Mouse (Mus musculus): Measurements from ENCODE around the gene Gm1043. TPM values are rescaled to one million over a fixed set of nuclear protein-coding genes. Genes with fewer than 3 reads are reported as not detected.

Gene Gm1043
- 0.04 TPM in 2 replicates for polyA plus RNA-seq (2014; fragmentation: Nextera tagmentation; extraction: Ambion mirVana)

GRCm38 (mm10) chr5:37085241-37085640 is at the start of gene Gm1043:
Gm1043 (plus strand) TSS chr5:37085370.
- no peak for DNase-seq (ENCODE audit: low spot score, missing footprints)
- H3K36me3 ChIP-seq (ENCODE audit: control insufficient read depth, insufficient read depth, low read length), result no peaks in the 10 kb centered on the region

DNA sequence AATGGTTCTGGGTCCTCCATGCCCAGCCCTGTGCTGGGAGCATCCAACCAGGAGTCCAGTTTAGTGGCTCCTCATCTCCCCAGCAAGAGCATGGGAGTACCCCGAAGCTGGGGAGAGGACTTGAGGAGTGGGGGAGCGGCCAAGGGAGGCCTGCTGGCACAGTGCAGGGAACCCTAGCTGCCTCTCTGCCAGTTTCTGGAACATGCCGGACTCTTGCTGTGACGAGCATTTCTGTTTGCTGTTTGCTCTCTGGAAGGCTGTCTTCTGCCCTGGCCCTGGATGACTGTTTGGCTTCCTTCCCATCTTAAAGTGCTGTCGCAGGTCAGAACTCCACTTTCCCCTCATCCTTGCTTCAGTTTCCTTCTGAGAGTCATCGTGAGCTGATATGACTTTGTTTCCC is 49.3 kb upstream of the Gm1043 start:
- Histone ChIP-seq H3K9me3 (ENCODE audit: control insufficient read depth, low read length) (no peaks in the 10 kb centered on the region), H3K4me1 (ENCODE audit: control insufficient read depth, insufficient read depth, low read length) (no peaks in the 10 kb centered on the region), H3K36me3 (ENCODE audit: control insufficient read depth, insufficient read depth, low read length) (no peaks in the 10 kb centered on the region), H3K9ac (ENCODE audit: low read length) (no peak overlapping the region), H3K27ac (ENCODE audit: low read depth, low read length) (no peak overlapping the region), H3K4me3 (ENCODE audit: low read depth, low read length) (no peak overlapping the region), H3K4me2 (no peak overlapping the region), H3K27me3 (ENCODE audit: control insufficient read depth, insufficient read depth, low read length) (peaks cover 4% of the 10 kb centered on the region; the same call in 1 of the 2 replicates)
- WGBS, result 85% methylated on average over 6 of the region's 6 CpGs
- ATAC-seq (ENCODE audit: low FRiP score) (no peak), DNase-seq (ENCODE audit: low spot score, missing footprints) (no peak)

More at GRCm38 (mm10) chr5:37085241-37085640, at the start of gene Gm1043:
- Histone ChIP-seq H3K9ac (ENCODE audit: low read length) (no peak within 1 kb of the TSS), H3K4me2 (no peak within 1 kb of the TSS), H3K9me3 (ENCODE audit: control insufficient read depth, low read length) (no peaks in the 10 kb centered on the region), H3K27ac (ENCODE audit: low read depth, low read length) (no peak within 1 kb of the TSS), H3K27me3 (ENCODE audit: control insufficient read depth, insufficient read depth, low read length) (peaks cover 2% of the 10 kb centered on the region; the same call in 1 of the 2 replicates), H3K4me1 (ENCODE audit: control insufficient read depth, insufficient read depth, low read length) (peaks cover 6% of the 10 kb centered on the region), H3K4me3 (ENCODE audit: low read depth, low read length) (no peak within 1 kb of the TSS)
- 79% methylated on average over 16 of the region's 16 CpGs for WGBS
- no peak for ATAC-seq (ENCODE audit: low FRiP score)

DNA sequence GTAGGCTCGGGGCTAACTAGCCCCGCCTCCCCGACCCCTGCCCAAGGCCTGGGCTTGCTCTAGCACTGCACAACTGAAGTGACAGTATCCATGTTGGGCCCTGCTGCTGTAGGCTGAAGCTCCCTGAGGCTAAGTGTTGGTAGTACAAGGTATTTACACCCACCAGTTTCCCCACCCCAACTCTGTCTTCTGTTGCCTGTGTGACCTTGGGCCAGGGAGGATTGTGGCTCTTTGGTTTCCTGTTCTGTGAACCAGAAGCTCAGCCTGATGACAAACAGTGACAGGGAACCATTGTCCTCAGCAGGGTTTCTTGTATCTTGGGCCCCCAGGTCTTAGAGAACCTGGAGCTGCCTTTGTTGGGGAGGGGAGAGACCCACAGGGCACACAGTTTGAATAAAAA is 48.3 kb upstream of the Gm1043 start:
- WGBS, result 72% methylated on average over 3 of the region's 3 CpGs
- no peak for ATAC-seq (ENCODE audit: low FRiP score)
- Histone ChIP-seq H3K9me3 (ENCODE audit: control insufficient read depth, low read length) (no peaks in the 10 kb centered on the region), H3K4me3 (ENCODE audit: low read depth, low read length) (no peak overlapping the region), H3K27ac (ENCODE audit: low read depth, low read length) (no peak overlapping the region), H3K36me3 (ENCODE audit: control insufficient read depth, insufficient read depth, low read length) (no peaks in the 10 kb centered on the region), H3K4me2 (no peak overlapping the region), H3K9ac (ENCODE audit: low read length) (no peak overlapping the region), H3K27me3 (ENCODE audit: control insufficient read depth, insufficient read depth, low read length) (no peaks in the 10 kb centered on the region), H3K4me1 (ENCODE audit: control insufficient read depth, insufficient read depth, low read length) (no peaks in the 10 kb centered on the region)
- no peak for DNase-seq (ENCODE audit: low spot score, missing footprints)

GRCm38 (mm10) chr5:37039908-37040307 is 45.3 kb upstream of the Gm1043 start:
- Histone ChIP-seq H3K9ac (ENCODE audit: low read length) (no peak overlapping the region), H3K27ac (ENCODE audit: low read depth, low read length) (no peak overlapping the region), H3K4me2 (no peak overlapping the region), H3K9me3 (ENCODE audit: control insufficient read depth, low read length) (no peaks in the 10 kb centered on the region), H3K4me1 (ENCODE audit: control insufficient read depth, insufficient read depth, low read length) (no peaks in the 10 kb centered on the region), H3K4me3 (ENCODE audit: low read depth, low read length) (no peak overlapping the region), H3K27me3 (ENCODE audit: control insufficient read depth, insufficient read depth, low read length) (no peaks in the 10 kb centered on the region), H3K36me3 (ENCODE audit: control insufficient read depth, insufficient read depth, low read length) (no peaks in the 10 kb centered on the region)
- DNase-seq (ENCODE audit: low spot score, missing footprints) (no peak), ATAC-seq (ENCODE audit: low FRiP score) (no peak)
- 84% methylated on average over 6 of the region's 6 CpGs for WGBS

- H3K27me3 ChIP-seq (ENCODE audit: control insufficient read depth, insufficient read depth, low read length), result no peaks in the 10 kb centered on the region
- ATAC-seq (ENCODE audit: low FRiP score), result no peak
- H3K9ac ChIP-seq (ENCODE audit: low read length), result no peak overlapping the region
- no peaks in the 10 kb centered on the region for H3K9me3 ChIP-seq (ENCODE audit: control insufficient read depth, low read length)
- no peak overlapping the region for H3K27ac ChIP-seq (ENCODE audit: low read depth, low read length)
- DNase-seq (ENCODE audit: low spot score, missing footprints), result no peak
- peak overlapping the region; percentile 10; the same call in 1 of the 2 replicates for H3K4me2 ChIP-seq
- no peak overlapping the region for H3K4me3 ChIP-seq (ENCODE audit: low read depth, low read length)
- H3K4me1 ChIP-seq (ENCODE audit: control insufficient read depth, insufficient read depth, low read length), result no peaks in the 10 kb centered on the region
- H3K36me3 ChIP-seq (ENCODE audit: control insufficient read depth, insufficient read depth, low read length), result no peaks in the 10 kb centered on the region
- 18% methylated on average over 9 of the region's 9 CpGs for WGBS
Measured at GRCm38 (mm10) chr5:37040711-37041110, 44.5 kb upstream of the Gm1043 start.

DNA sequence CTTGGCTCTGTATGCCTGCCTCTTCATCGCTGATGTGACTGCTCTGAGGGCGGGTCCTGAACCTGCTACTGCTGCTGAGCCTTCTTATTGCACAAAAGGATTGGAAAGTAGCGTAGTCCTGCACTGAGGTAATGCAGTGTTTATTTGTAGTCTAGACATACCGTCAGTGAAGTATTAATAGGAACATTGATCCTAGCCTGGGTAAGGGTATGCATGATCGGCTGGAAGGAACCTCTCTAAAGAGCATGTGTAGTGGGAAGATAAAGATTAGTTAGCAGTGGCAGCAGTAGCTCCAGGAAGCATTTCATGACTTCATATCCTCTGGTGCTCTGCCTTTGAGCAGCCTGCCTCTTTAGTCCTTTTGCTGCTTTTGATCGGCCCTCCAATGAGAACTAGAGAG is 43.5 kb upstream of the Gm1043 start:
- no peaks in the 10 kb centered on the region for H3K9me3 ChIP-seq (ENCODE audit: control insufficient read depth, low read length)
- ATAC-seq (ENCODE audit: low FRiP score) (no peak), DNase-seq (ENCODE audit: low spot score, missing footprints) (no peak)
- H3K9ac ChIP-seq (ENCODE audit: low read length), result no peak overlapping the region
- H3K4me1 ChIP-seq (ENCODE audit: control insufficient read depth, insufficient read depth, low read length), result no peaks in the 10 kb centered on the region
- no peaks in the 10 kb centered on the region for H3K36me3 ChIP-seq (ENCODE audit: control insufficient read depth, insufficient read depth, low read length)
- 57% methylated on average over 6 of the region's 6 CpGs for WGBS
- H3K27me3 ChIP-seq (ENCODE audit: control insufficient read depth, insufficient read depth, low read length), result no peaks in the 10 kb centered on the region
- no peak overlapping the region for H3K4me2 ChIP-seq
- no peak overlapping the region for H3K27ac ChIP-seq (ENCODE audit: low read depth, low read length)
- no peak overlapping the region for H3K4me3 ChIP-seq (ENCODE audit: low read depth, low read length)

DNA sequence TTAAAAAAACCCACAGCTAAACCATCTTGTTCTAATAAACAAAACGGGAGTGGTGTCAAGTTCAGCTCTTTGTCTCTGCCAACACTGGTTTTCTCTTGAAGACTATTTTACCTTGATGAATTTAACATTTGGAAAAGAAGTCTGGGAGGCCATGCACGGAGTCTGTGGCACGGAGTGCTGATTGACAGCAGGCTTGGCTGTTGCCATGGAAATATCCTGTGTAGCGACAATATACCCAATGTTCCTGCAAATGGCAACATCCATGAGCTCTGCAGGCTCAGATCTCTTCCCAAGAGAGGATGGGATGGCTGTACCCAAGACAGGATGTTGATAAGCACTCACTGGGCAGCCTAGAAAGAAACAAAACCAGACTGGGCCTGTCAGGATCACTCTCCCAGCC is 42.2 kb upstream of the Gm1043 start:
- H3K9me3 ChIP-seq (ENCODE audit: control insufficient read depth, low read length), result no peaks in the 10 kb centered on the region
- no peaks in the 10 kb centered on the region for H3K4me1 ChIP-seq (ENCODE audit: control insufficient read depth, insufficient read depth, low read length)
- DNase-seq (ENCODE audit: low spot score, missing footprints) (no peak), ATAC-seq (ENCODE audit: low FRiP score) (no peak)
- no peak overlapping the region for H3K9ac ChIP-seq (ENCODE audit: low read length)
- no peaks in the 10 kb centered on the region for H3K36me3 ChIP-seq (ENCODE audit: control insufficient read depth, insufficient read depth, low read length)
- H3K4me3 ChIP-seq (ENCODE audit: low read depth, low read length), result no peak overlapping the region
- 52% methylated on average over 4 of the region's 4 CpGs for WGBS
- H3K27me3 ChIP-seq (ENCODE audit: control insufficient read depth, insufficient read depth, low read length), result no peaks in the 10 kb centered on the region
- H3K4me2 ChIP-seq, result no peak overlapping the region
- no peak overlapping the region for H3K27ac ChIP-seq (ENCODE audit: low read depth, low read length)

DNA sequence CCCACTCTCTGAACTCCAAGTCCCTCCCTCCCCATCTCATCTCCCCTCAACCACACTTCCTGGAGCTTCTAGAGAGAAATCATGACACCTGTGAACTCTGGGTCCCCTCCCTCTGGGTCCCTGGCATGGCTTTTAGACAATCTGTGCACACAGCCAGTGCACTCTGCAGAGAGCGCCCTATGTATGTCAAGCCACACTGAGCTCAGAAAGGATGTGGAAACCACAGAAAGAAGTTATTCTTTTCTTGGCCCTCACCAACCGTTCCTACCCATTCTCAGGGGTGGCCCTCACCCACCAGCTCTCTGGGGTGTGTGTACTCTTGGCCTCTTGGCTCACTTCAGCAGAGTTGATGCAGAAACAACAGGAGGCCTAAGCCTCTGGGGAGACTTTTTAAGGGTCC is 40.4 kb upstream of the Gm1043 start:
- no peak for ATAC-seq (ENCODE audit: low FRiP score)
- WGBS, result 85% methylated on average over 2 of the region's 2 CpGs

DNA sequence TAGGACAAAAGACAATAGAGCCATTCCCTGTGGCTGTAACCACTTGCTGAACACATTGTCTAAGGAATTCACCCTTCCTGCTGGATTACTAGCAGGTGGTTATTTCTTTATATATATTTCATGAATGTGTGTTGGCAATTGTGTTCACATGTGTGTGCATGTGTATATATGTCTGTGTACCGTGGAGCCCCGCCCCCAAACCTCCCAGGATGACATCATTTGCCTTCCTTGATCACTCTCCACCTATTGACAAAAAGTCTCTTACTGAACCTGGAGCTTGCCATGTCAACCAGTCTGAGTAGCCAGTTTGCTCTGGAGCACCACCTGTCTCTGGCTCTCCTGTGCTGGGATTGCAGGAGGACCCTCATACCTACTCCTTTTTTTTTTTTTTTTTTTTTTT is 39.6 kb upstream of the Gm1043 start:
- Histone ChIP-seq H3K4me1 (ENCODE audit: control insufficient read depth, insufficient read depth, low read length) (no peaks in the 10 kb centered on the region), H3K4me3 (ENCODE audit: low read depth, low read length) (no peak overlapping the region), H3K4me2 (no peak overlapping the region), H3K9me3 (ENCODE audit: control insufficient read depth, low read length) (no peaks in the 10 kb centered on the region), H3K27me3 (ENCODE audit: control insufficient read depth, insufficient read depth, low read length) (no peaks in the 10 kb centered on the region), H3K9ac (ENCODE audit: low read length) (no peak overlapping the region), H3K27ac (ENCODE audit: low read depth, low read length) (no peak overlapping the region), H3K36me3 (ENCODE audit: control insufficient read depth, insufficient read depth, low read length) (no peaks in the 10 kb centered on the region)
- ATAC-seq (ENCODE audit: low FRiP score) (no peak), DNase-seq (ENCODE audit: low spot score, missing footprints) (no peak)
- WGBS, result 83% methylated on average over 2 of the region's 2 CpGs

More for the DNA sequence above, 40.4 kb upstream of the Gm1043 start:
- no peaks in the 10 kb centered on the region for H3K4me1 ChIP-seq (ENCODE audit: control insufficient read depth, insufficient read depth, low read length)
- no peaks in the 10 kb centered on the region for H3K9me3 ChIP-seq (ENCODE audit: control insufficient read depth, low read length)
- H3K27me3 ChIP-seq (ENCODE audit: control insufficient read depth, insufficient read depth, low read length), result no peaks in the 10 kb centered on the region
- DNase-seq (ENCODE audit: low spot score, missing footprints), result no peak
- H3K27ac ChIP-seq (ENCODE audit: low read depth, low read length), result no peak overlapping the region
- H3K4me2 ChIP-seq, result no peak overlapping the region
- H3K36me3 ChIP-seq (ENCODE audit: control insufficient read depth, insufficient read depth, low read length), result no peaks in the 10 kb centered on the region
- H3K9ac ChIP-seq (ENCODE audit: low read length), result no peak overlapping the region
- H3K4me3 ChIP-seq (ENCODE audit: low read depth, low read length), result no peak overlapping the region

DNA sequence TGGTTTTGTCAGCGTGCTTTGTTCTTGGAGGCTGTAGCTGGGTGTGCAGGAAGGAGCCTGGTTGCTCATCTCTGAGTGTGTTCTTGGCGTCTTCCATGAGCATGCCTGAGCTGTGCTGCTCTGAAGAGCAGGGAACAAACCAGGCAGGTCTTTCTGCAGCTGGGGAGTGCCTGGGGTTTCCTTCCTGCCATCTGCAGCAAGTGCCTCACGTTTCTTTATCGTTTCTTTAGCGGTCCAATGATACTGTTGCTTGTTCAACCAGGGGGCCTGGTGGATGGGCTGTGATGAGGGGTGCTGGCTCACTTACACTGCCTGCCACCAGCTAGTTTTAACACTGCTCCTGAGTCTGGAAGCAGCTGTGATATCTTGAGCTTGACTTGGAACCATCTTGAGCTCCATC is 38.4 kb upstream of the Gm1043 start:
- DNase-seq (ENCODE audit: low spot score, missing footprints), result no peak
- ATAC-seq (ENCODE audit: low FRiP score), result no peak

More for the DNA sequence above, 38.4 kb upstream of the Gm1043 start:
- Histone ChIP-seq H3K27me3 (ENCODE audit: control insufficient read depth, insufficient read depth, low read length) (no peaks in the 10 kb centered on the region), H3K4me1 (ENCODE audit: control insufficient read depth, insufficient read depth, low read length) (no peaks in the 10 kb centered on the region), H3K27ac (ENCODE audit: low read depth, low read length) (no peak overlapping the region), H3K9me3 (ENCODE audit: control insufficient read depth, low read length) (no peaks in the 10 kb centered on the region), H3K4me3 (ENCODE audit: low read depth, low read length) (no peak overlapping the region), H3K4me2 (no peak overlapping the region), H3K36me3 (ENCODE audit: control insufficient read depth, insufficient read depth, low read length) (no peaks in the 10 kb centered on the region), H3K9ac (ENCODE audit: low read length) (no peak overlapping the region)
- 69% methylated on average over 5 of the region's 5 CpGs for WGBS
